Mouse (Mus musculus) liver, embryonic 13.5 days (tissue): ENCODE data around the gene Itih2. TPM values are rescaled to one million over a fixed set of nuclear protein-coding genes. Genes with fewer than 3 reads are reported as not detected.
A peak's percentile ranks its signal among the peaks of the same experiment; 100 is the strongest.

ENCODE experiments used
- ATAC-seq: fragments of 200-750 bp; cut with Nextera tagmentation; 2 replicates; pipeline ENCODE4 v1.8.0; 2017; ENCODE audit warnings: low read depth, mild to moderate bottlenecking, moderate number of reproducible peaks, moderate library complexity
- DNase-seq: peaks from one replicate; pipeline ENCODE4 v3.0.0; 2022
- H3K27ac ChIP-seq: fragments of 300-500 bp; sonication (generic); 2 replicates; pipeline ENCODE4 v1.5.1; 2015; ENCODE audit warnings: moderate library complexity, mild to moderate bottlenecking, inconsistent platforms
- H3K27me3 ChIP-seq: fragments of 300-500 bp; sonication (generic); 2 replicates; pipeline ENCODE4 v1.6.1; 2015; ENCODE audit warnings: mild to moderate bottlenecking, inconsistent platforms
- H3K36me3 ChIP-seq: fragments of 300-500 bp; sonication (generic); 2 replicates; pipeline ENCODE4 v1.6.1; 2015; ENCODE audit warnings: mild to moderate bottlenecking, inconsistent platforms
- H3K4me1 ChIP-seq: fragments of 300-500 bp; sonication (generic); replicated peaks from 2 replicates; pipeline ENCODE4 v1.6.1; 2015; ENCODE audit warnings: inconsistent platforms
- H3K4me2 ChIP-seq: fragments of 300-500 bp; sonication (generic); 2 replicates; pipeline ENCODE4 v1.6.1; 2015; ENCODE audit warnings: inconsistent platforms, mild to moderate bottlenecking, moderate library complexity
- H3K4me3 ChIP-seq: fragments of 300-500 bp; sonication (generic); replicated peaks from 2 replicates; pipeline ENCODE4 v1.5.1; 2015; ENCODE audit warnings: mild to moderate bottlenecking, inconsistent platforms
- H3K9ac ChIP-seq: fragments of 300-500 bp; sonication (generic); 2 replicates; pipeline ENCODE4 v1.6.1; 2015; ENCODE audit warnings: mild to moderate bottlenecking, inconsistent platforms
- H3K9me3 ChIP-seq: fragments of 300-500 bp; sonication (generic); replicated peaks from 2 replicates; pipeline ENCODE4 v1.6.1; 2016; ENCODE audit warnings: inconsistent platforms
- WGBS: fragments of 180-500 bp; shearing (Covaris S2); methylation state at CpG from one replicate; pipeline ENCODE4 v1.1.7; 2015; ENCODE audit not compliant: insufficient replicate concordance; 5-methylcytosine and 5-hydroxymethylcytosine counted together
- polyA plus RNA-seq: library from polyadenylated mRNA; unstranded; fragments of >200 nt; fragmentation: Nextera tagmentation; extraction: Ambion mirVana; gene quantifications from 2 replicates; pipeline ENCODE4 v1.2.1, GENCODE M21; 2015

Gene Itih2
- polyA plus RNA-seq, 1 experiment from 2014 or later = 224 TPM

- H3K36me3 ChIP-seq = peaks cover 29% of the 10 kb centered on the region
- H3K4me3 ChIP-seq = peak overlapping the region; percentile 87
- peaks cover 64% of the 10 kb centered on the region for H3K4me1 ChIP-seq
- ATAC-seq (peak; percentile 41), DNase-seq (no peak)
- peak overlapping the region; percentile 80 for H3K27ac ChIP-seq
- WGBS = under 1% methylated on average over 28 of the region's 28 CpGs
- no peaks in the 10 kb centered on the region for H3K9me3 ChIP-seq
- H3K4me2 ChIP-seq = peak overlapping the region; percentile 78
- no peaks in the 10 kb centered on the region for H3K27me3 ChIP-seq
- peak overlapping the region; percentile 96 for H3K9ac ChIP-seq
Observed at GRCm38 (mm10) chr2:10079745-10080309, 51.4 kb downstream of the Itih2 start.

- DNase-seq = no peak
- no peak for ATAC-seq
- peaks cover 76% of the 10 kb centered on the region for H3K4me1 ChIP-seq
- H3K9me3 ChIP-seq = no peaks in the 10 kb centered on the region
- no peak overlapping the region for H3K4me3 ChIP-seq
- no peaks in the 10 kb centered on the region for H3K27me3 ChIP-seq
- H3K9ac ChIP-seq = no peak overlapping the region
- 83% methylated on average over 8 of the region's 8 CpGs for WGBS
- H3K4me2 ChIP-seq = no peak overlapping the region
- no peak overlapping the region for H3K27ac ChIP-seq
- H3K36me3 ChIP-seq = peaks cover 37% of the 10 kb centered on the region
Observed at GRCm38 (mm10) chr2:10076675-10077074, 54.5 kb downstream of the Itih2 start.

GRCm38 (mm10) chr2:10074470-10074869 is 56.7 kb downstream of the Itih2 start:
- H3K4me2 ChIP-seq = no peak overlapping the region
- DNase-seq (no peak), ATAC-seq (no peak)
- peaks cover 74% of the 10 kb centered on the region for H3K4me1 ChIP-seq
- H3K9ac ChIP-seq = no peak overlapping the region
- WGBS = 64% methylated on average over 7 of the region's 7 CpGs
- H3K27ac ChIP-seq = no peak overlapping the region
- peaks cover 43% of the 10 kb centered on the region for H3K36me3 ChIP-seq
- H3K4me3 ChIP-seq = no peak overlapping the region
- H3K9me3 ChIP-seq = no peaks in the 10 kb centered on the region
- no peaks in the 10 kb centered on the region for H3K27me3 ChIP-seq

GRCm38 (mm10) chr2:10071751-10072150 is 59.4 kb downstream of the Itih2 start:
- 51% methylated on average over 7 of the region's 7 CpGs for WGBS

GRCm38 (mm10) chr2:10058836-10059235 is 72.4 kb downstream of the Itih2 start:
- no peaks in the 10 kb centered on the region for H3K27me3 ChIP-seq
- no peak overlapping the region for H3K4me2 ChIP-seq
- H3K27ac ChIP-seq = no peak overlapping the region
- WGBS = 73% methylated on average over 5 of the region's 5 CpGs
- ATAC-seq (no peak), DNase-seq (no peak)
- H3K36me3 ChIP-seq = peaks cover 90% of the 10 kb centered on the region
- H3K4me3 ChIP-seq = no peak overlapping the region
- H3K4me1 ChIP-seq = no peaks in the 10 kb centered on the region
- H3K9me3 ChIP-seq = no peaks in the 10 kb centered on the region
- H3K9ac ChIP-seq = no peak overlapping the region

More at GRCm38 (mm10) chr2:10071751-10072150, 59.4 kb downstream of the Itih2 start:
- H3K4me2 ChIP-seq = no peak overlapping the region
- ATAC-seq (peak; percentile 58; the same call in 1 of the 2 replicates), DNase-seq (no peak)
- no peaks in the 10 kb centered on the region for H3K27me3 ChIP-seq
- peaks cover 52% of the 10 kb centered on the region for H3K4me1 ChIP-seq
- H3K27ac ChIP-seq = no peak overlapping the region
- H3K9me3 ChIP-seq = no peaks in the 10 kb centered on the region
- peaks cover 69% of the 10 kb centered on the region for H3K36me3 ChIP-seq
- no peak overlapping the region for H3K4me3 ChIP-seq
- no peak overlapping the region for H3K9ac ChIP-seq

GRCm38 (mm10) chr2:10051996-10052395 is 79.2 kb downstream of the Itih2 start:
- no peaks in the 10 kb centered on the region for H3K27me3 ChIP-seq
- no peak overlapping the region for H3K4me3 ChIP-seq
- no peak overlapping the region for H3K9ac ChIP-seq
- no peak for DNase-seq
- H3K27ac ChIP-seq = no peak overlapping the region
- WGBS = 81% methylated on average over 1 of the region's 1 CpGs
- no peak for ATAC-seq
- no peak overlapping the region for H3K4me2 ChIP-seq
- H3K9me3 ChIP-seq = no peaks in the 10 kb centered on the region
- peaks cover 28% of the 10 kb centered on the region for H3K36me3 ChIP-seq
- H3K4me1 ChIP-seq = peaks cover 17% of the 10 kb centered on the region

GRCm38 (mm10) chr2:10050878-10051277 is 80.3 kb downstream of the Itih2 start:
- DNase-seq = no peak
- no peak overlapping the region for H3K9ac ChIP-seq
- WGBS = 77% methylated on average over 3 of the region's 3 CpGs
- H3K36me3 ChIP-seq = peaks cover 19% of the 10 kb centered on the region
- H3K4me3 ChIP-seq = no peak overlapping the region
- peaks cover 20% of the 10 kb centered on the region for H3K4me1 ChIP-seq
- no peaks in the 10 kb centered on the region for H3K9me3 ChIP-seq
- no peak overlapping the region for H3K27ac ChIP-seq
- no peaks in the 10 kb centered on the region for H3K27me3 ChIP-seq
- H3K4me2 ChIP-seq = no peak overlapping the region
- no peak for ATAC-seq

- DNase-seq = no peak
- 11% methylated on average over 10 of the region's 10 CpGs for WGBS
Observed at GRCm38 (mm10) chr2:10049456-10049855, 81.7 kb downstream of the Itih2 start.

GRCm38 (mm10) chr2:10048461-10048860 is 82.7 kb downstream of the Itih2 start, which contains the start of gene Taf3:
Gene Taf3, minus strand, starts transcription at chr2:10048596.
- peak within 1 kb of the TSS; percentile 91 for H3K9ac ChIP-seq
- peak; percentile 92 for ATAC-seq
- no peaks in the 10 kb centered on the region for H3K9me3 ChIP-seq
- DNase-seq = peak; percentile 90
- H3K27me3 ChIP-seq = no peaks in the 10 kb centered on the region
- H3K27ac ChIP-seq = peak within 1 kb of the TSS; percentile 50; the same call in 1 of the 2 replicates
- H3K4me3 ChIP-seq = peak within 1 kb of the TSS; percentile 99
- H3K36me3 ChIP-seq = no peaks in the 10 kb centered on the region
- peaks cover 20% of the 10 kb centered on the region for H3K4me1 ChIP-seq
- whole genome bisulfite sequencing = under 1% methylated on average over 36 of the region's 36 CpGs
- peak within 1 kb of the TSS; percentile 86 for H3K4me2 ChIP-seq

More at GRCm38 (mm10) chr2:10049456-10049855, 81.7 kb downstream of the Itih2 start:
- Histone ChIP-seq H3K4me3 (peak overlapping the region; percentile 99), H3K27me3 (no peaks in the 10 kb centered on the region), H3K4me1 (peaks cover 20% of the 10 kb centered on the region), H3K9me3 (no peaks in the 10 kb centered on the region), H3K4me2 (peak overlapping the region; percentile 84), H3K27ac (peak overlapping the region; percentile 29; the same call in 1 of the 2 replicates), H3K9ac (peak overlapping the region; percentile 72), H3K36me3 (peaks cover 5% of the 10 kb centered on the region)
- no peak for ATAC-seq

- under 1% methylated on average over 47 of the region's 47 CpGs for WGBS
- ATAC-seq = peak; percentile 62
Observed at GRCm38 (mm10) chr2:10047758-10048436, 83.3 kb downstream of the Itih2 start.

More at GRCm38 (mm10) chr2:10047758-10048436, 83.3 kb downstream of the Itih2 start:
- H3K4me1 ChIP-seq = peaks cover 20% of the 10 kb centered on the region
- H3K4me3 ChIP-seq = peak overlapping the region; percentile 99
- H3K27ac ChIP-seq = peak overlapping the region; percentile 50; the same call in 1 of the 2 replicates
- no peaks in the 10 kb centered on the region for H3K36me3 ChIP-seq
- DNase-seq = peak; percentile 17
- peak overlapping the region; percentile 91 for H3K9ac ChIP-seq
- no peaks in the 10 kb centered on the region for H3K9me3 ChIP-seq
- no peaks in the 10 kb centered on the region for H3K27me3 ChIP-seq
- peak overlapping the region; percentile 86 for H3K4me2 ChIP-seq
